Mouse (Mus musculus) hindbrain, embryonic 12.5 days (tissue): ENCODE data around the gene Mau2. TPM values are rescaled to one million over a fixed set of nuclear protein-coding genes. Genes with fewer than 3 reads are reported as not detected.
"Not testable (repeated sequence)": the region's sequence is repeated elsewhere in the genome, so short reads cannot be mapped to it uniquely, and the experiment has no call there.

Source experiments
- ATAC-seq: fragments of 200-750 bp; cut with Nextera tagmentation; 2 replicates; pipeline ENCODE4 v1.8.0; 2017; ENCODE audit warnings: moderate TSS enrichment; ENCODE audit not compliant: low FRiP score
- H3K27ac ChIP-seq: fragments of 300-500 bp; sonication (generic); 2 replicates; pipeline ENCODE4 v1.5.1; 2016; ENCODE audit warnings: mild to moderate bottlenecking
- H3K27me3 ChIP-seq: fragments of 300-500 bp; sonication (generic); 2 replicates; pipeline ENCODE4 v1.6.1; 2016; ENCODE audit warnings: mild to moderate bottlenecking
- H3K36me3 ChIP-seq: fragments of 300-500 bp; sonication (generic); 2 replicates; pipeline ENCODE4 v1.6.1; 2016; ENCODE audit warnings: mild to moderate bottlenecking
- H3K4me1 ChIP-seq: fragments of 300-500 bp; sonication (generic); 2 replicates; pipeline ENCODE4 v1.6.1; 2016
- H3K4me2 ChIP-seq: fragments of 300-500 bp; sonication (generic); replicated peaks from 2 replicates; pipeline ENCODE4 v1.6.1; 2016; ENCODE audit warnings: mild to moderate bottlenecking
- H3K4me3 ChIP-seq: fragments of 300-500 bp; sonication (generic); 2 replicates; pipeline ENCODE4 v1.5.1; 2016; ENCODE audit warnings: mild to moderate bottlenecking
- H3K9ac ChIP-seq: fragments of 300-500 bp; sonication (generic); 2 replicates; pipeline ENCODE4 v1.6.1; 2016; ENCODE audit warnings: mild to moderate bottlenecking, moderate library complexity
- H3K9me3 ChIP-seq: fragments of 300-500 bp; sonication (generic); replicated peaks from 2 replicates; pipeline ENCODE4 v1.6.1; 2016; ENCODE audit warnings: mild to moderate bottlenecking
- WGBS: fragments of 180-500 bp; shearing (Covaris S2); methylation state at CpG from one replicate; pipeline ENCODE4 v1.1.7; 2016; 5-methylcytosine and 5-hydroxymethylcytosine counted together
- polyA plus RNA-seq: library from polyadenylated mRNA; unstranded; fragments of >200 nt; fragmentation: Nextera tagmentation; extraction: Ambion mirVana; gene quantifications from 2 replicates; pipeline ENCODE4 v1.2.1, GENCODE M21; 2016

Gene Mau2
- polyA plus RNA-seq, 1 experiment from 2014 or later = 73.5 TPM

- not testable (repeated sequence) for H3K27ac ChIP-seq, H3K4me2 ChIP-seq, H3K4me1 ChIP-seq, H3K36me3 ChIP-seq, H3K9me3 ChIP-seq, H3K27me3 ChIP-seq, H3K4me3 ChIP-seq, H3K9ac ChIP-seq, ATAC-seq
- WGBS = 91% methylated on average over 14 of the region's 14 CpGs
Measured at GRCm38 (mm10) chr8:70010796-70011195, 31.7 kb downstream of the Mau2 start.

GRCm38 (mm10) chr8:70005178-70005577 lies 37.4 kb downstream of the Mau2 start:
- ATAC-seq = no peak
- Histone ChIP-seq H3K4me2 (no peak overlapping the region), H3K4me1 (0 out of 2 replicates have a peak, but pooled peaks cover 2% of the 10 kb centered on the region), H3K9ac (no peak overlapping the region), H3K9me3 (no peaks in the 10 kb centered on the region), H3K4me3 (no peak overlapping the region), H3K27ac (no peak overlapping the region), H3K27me3 (no peaks in the 10 kb centered on the region), H3K36me3 (no peaks in the 10 kb centered on the region)
- WGBS = 62% methylated on average over 2 of the region's 2 CpGs

GRCm38 (mm10) chr8:70004345-70004744 lies 38.2 kb downstream of the Mau2 start:
- no peak overlapping the region for H3K4me3 ChIP-seq
- no peaks in the 10 kb centered on the region for H3K27me3 ChIP-seq
- H3K9ac ChIP-seq = no peak overlapping the region
- no peak overlapping the region for H3K4me2 ChIP-seq
- no peak for ATAC-seq
- H3K9me3 ChIP-seq = no peaks in the 10 kb centered on the region
- H3K27ac ChIP-seq = no peak overlapping the region
- 0 out of 2 replicates have a peak, but pooled peaks cover 2% of the 10 kb centered on the region for H3K4me1 ChIP-seq
- H3K36me3 ChIP-seq = no peaks in the 10 kb centered on the region

- Histone ChIP-seq H3K4me2 (no peak overlapping the region), H3K27me3 (no peaks in the 10 kb centered on the region), H3K9ac (no peak overlapping the region), H3K9me3 (no peaks in the 10 kb centered on the region), H3K27ac (no peak overlapping the region), H3K4me1 (0 out of 2 replicates have a peak, but pooled peaks cover 2% of the 10 kb centered on the region), H3K4me3 (no peak overlapping the region), H3K36me3 (no peaks in the 10 kb centered on the region)
- no peak for ATAC-seq
- 58% methylated on average over 4 of the region's 4 CpGs for WGBS
Measured at GRCm38 (mm10) chr8:70003204-70003657, 39.3 kb downstream of the Mau2 start.

- not testable (repeated sequence) for H3K27me3 ChIP-seq, H3K9me3 ChIP-seq, H3K36me3 ChIP-seq, H3K4me3 ChIP-seq, H3K4me1 ChIP-seq, H3K27ac ChIP-seq, ATAC-seq, H3K9ac ChIP-seq
- 48% methylated on average over 7 of the region's 7 CpGs for WGBS
- peak overlapping the region; percentile 36 for H3K4me2 ChIP-seq
Measured at GRCm38 (mm10) chr8:70001892-70002191, 40.7 kb downstream of the Mau2 start.

GRCm38 (mm10) chr8:70001176-70001891 lies 41.2 kb downstream of the Mau2 start:
- no peak for ATAC-seq
- no peak overlapping the region for H3K9ac ChIP-seq
- WGBS = 3% methylated on average over 16 of the region's 16 CpGs

GRCm38 (mm10) chr8:70000226-70000625 lies 42.3 kb downstream of the Mau2 start:
- WGBS = 83% methylated on average over 2 of the region's 2 CpGs
- peaks cover 8% of the 10 kb centered on the region for H3K4me1 ChIP-seq
- no peak overlapping the region for H3K4me2 ChIP-seq
- H3K27ac ChIP-seq = no peak overlapping the region
- no peaks in the 10 kb centered on the region for H3K36me3 ChIP-seq
- no peak for ATAC-seq
- no peak overlapping the region for H3K4me3 ChIP-seq
- H3K9me3 ChIP-seq = no peaks in the 10 kb centered on the region
- H3K9ac ChIP-seq = no peak overlapping the region
- H3K27me3 ChIP-seq = no peaks in the 10 kb centered on the region

More at GRCm38 (mm10) chr8:70001176-70001891, 41.2 kb downstream of the Mau2 start:
- no peaks in the 10 kb centered on the region for H3K36me3 ChIP-seq
- H3K4me2 ChIP-seq = peak overlapping the region; percentile 36
- H3K9me3 ChIP-seq = no peaks in the 10 kb centered on the region
- H3K4me3 ChIP-seq = no peak overlapping the region
- H3K4me1 ChIP-seq = 0 out of 2 replicates have a peak, but pooled peaks cover 5% of the 10 kb centered on the region
- no peak overlapping the region for H3K27ac ChIP-seq
- no peaks in the 10 kb centered on the region for H3K27me3 ChIP-seq

- no peak overlapping the region for H3K27ac ChIP-seq
- peaks cover 15% of the 10 kb centered on the region for H3K4me1 ChIP-seq
- H3K9ac ChIP-seq = no peak overlapping the region
- no peaks in the 10 kb centered on the region for H3K27me3 ChIP-seq
- H3K36me3 ChIP-seq = no peaks in the 10 kb centered on the region
- H3K4me2 ChIP-seq = no peak overlapping the region
- ATAC-seq = no peak
- 90% methylated on average over 4 of the region's 4 CpGs for WGBS
- no peaks in the 10 kb centered on the region for H3K9me3 ChIP-seq
- H3K4me3 ChIP-seq = no peak overlapping the region
Measured at GRCm38 (mm10) chr8:69999236-69999635, 43.3 kb downstream of the Mau2 start.

- H3K9ac ChIP-seq = no peak overlapping the region
- H3K9me3 ChIP-seq = no peaks in the 10 kb centered on the region
- no peak overlapping the region for H3K4me3 ChIP-seq
- no peak for ATAC-seq
- H3K27ac ChIP-seq = no peak overlapping the region
- no peaks in the 10 kb centered on the region for H3K27me3 ChIP-seq
- WGBS = 89% methylated on average over 3 of the region's 3 CpGs
- no peaks in the 10 kb centered on the region for H3K36me3 ChIP-seq
- H3K4me1 ChIP-seq = peaks cover 15% of the 10 kb centered on the region
- H3K4me2 ChIP-seq = no peak overlapping the region
Measured at GRCm38 (mm10) chr8:69998706-69999105, 43.8 kb downstream of the Mau2 start.

GRCm38 (mm10) chr8:69996589-69997285 lies 45.8 kb downstream of the Mau2 start:
- H3K4me2 ChIP-seq = peak overlapping the region; percentile 89
- peaks cover 6% of the 10 kb centered on the region; the same call in 1 of the 2 replicates for H3K36me3 ChIP-seq
- H3K4me3 ChIP-seq = peak overlapping the region; percentile 96
- H3K27ac ChIP-seq = peak overlapping the region; percentile 61; the same call in 1 of the 2 replicates
- H3K9ac ChIP-seq = peak overlapping the region; percentile 70
- WGBS = 3% methylated on average over 35 of the region's 35 CpGs
- peaks cover 15% of the 10 kb centered on the region for H3K4me1 ChIP-seq
- H3K27me3 ChIP-seq = no peaks in the 10 kb centered on the region
- no peaks in the 10 kb centered on the region for H3K9me3 ChIP-seq
- ATAC-seq = no peak

- H3K9ac ChIP-seq = peak within 1 kb of the TSS; percentile 70
- H3K9me3 ChIP-seq = no peaks in the 10 kb centered on the region
- peak within 1 kb of the TSS; percentile 96 for H3K4me3 ChIP-seq
- H3K27ac ChIP-seq = peak within 1 kb of the TSS; percentile 91
- peak within 1 kb of the TSS; percentile 89 for H3K4me2 ChIP-seq
- WGBS = under 1% methylated on average over 78 of the region's 87 CpGs
- no peaks in the 10 kb centered on the region for H3K27me3 ChIP-seq
- H3K4me1 ChIP-seq = peaks cover 12% of the 10 kb centered on the region
- ATAC-seq = peak; percentile 100
- peaks cover 6% of the 10 kb centered on the region; the same call in 1 of the 2 replicates for H3K36me3 ChIP-seq
Measured at GRCm38 (mm10) chr8:69995776-69996588, 46.6 kb downstream of the Mau2 start, which contains the start of gene Gatad2a. TSS of gene Gatad2a (minus strand) at chr8:69996384.

GRCm38 (mm10) chr8:69995422-69995775 lies 47.1 kb downstream of the Mau2 start:
- WGBS = 2% methylated on average over 7 of the region's 7 CpGs
- Histone ChIP-seq H3K4me2 (peak overlapping the region; percentile 89), H3K9me3 (no peaks in the 10 kb centered on the region), H3K27me3 (no peaks in the 10 kb centered on the region), H3K27ac (peak overlapping the region; percentile 91), H3K36me3 (peaks cover 6% of the 10 kb centered on the region; the same call in 1 of the 2 replicates), H3K4me3 (peak overlapping the region; percentile 96), H3K4me1 (peaks cover 12% of the 10 kb centered on the region), H3K9ac (peak overlapping the region; percentile 68)
- no peak for ATAC-seq
